Mouse (Mus musculus) lung, postnatal 0 days (tissue): ENCODE results near the gene Btbd1.

ENCODE experiments used
- CTCF ChIP-seq: IDR thresholded peaks from 2 replicates; pipeline ENCODE4 v1.5.1; 2016; ENCODE audit warnings: antibody characterized with exemption, mild to moderate bottlenecking
- EP300 ChIP-seq: IDR thresholded peaks from 2 replicates; pipeline ENCODE4 v1.6.1; 2016; ENCODE audit warnings: antibody characterized with exemption, mild to moderate bottlenecking, control low read depth

GRCm38 (mm10) chr7:81872493-81873013 is 43.3 kb upstream of the Btbd1 start:
- no peak for TF ChIP-seq CTCF
- 0 out of 2 replicates have a peak, but pooled peaks have one; percentile 17 for TF ChIP-seq EP300
